Mouse (Mus musculus) c-Kit-positive CD71-positive TER-119-positive erythroid progenitor cells, embryonic 14.5 days (primary cell): ENCODE data around the gene Dpp6.

Experiments
- DNase-seq: peaks from one replicate; pipeline ENCODE4 v3.0.0-alpha.2; 2013; ENCODE audit warnings: low spot score

Dpp6 gene

GRCm38 (mm10) chr5:26816975-26817941, at the start of gene Dpp6:
TSS of gene Dpp6 (plus strand) at chr5:26817203.
- no peak for DNase-seq

DNA sequence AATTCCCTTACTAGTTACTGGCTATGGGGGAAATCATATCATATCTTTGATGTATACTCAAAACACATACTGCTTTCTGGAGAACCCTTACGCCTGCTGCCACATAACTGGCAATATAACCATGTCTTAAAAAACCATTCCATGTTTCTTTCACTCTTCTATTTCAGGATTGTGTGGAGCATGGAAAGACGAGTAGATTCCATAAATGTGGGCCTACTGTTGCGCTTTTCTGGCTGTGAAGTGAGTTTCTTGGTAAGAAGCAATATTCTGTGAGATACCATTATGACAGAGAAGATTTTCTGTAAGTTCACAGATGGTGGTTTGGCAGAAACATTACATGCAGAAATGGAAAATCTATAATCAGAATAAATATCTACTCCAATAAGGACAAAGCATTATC, 33.0 kb upstream of the Dpp6 start:
- no peak for DNase-seq

- DNase-seq, result no peak
Observed at GRCm38 (mm10) chr5:26795524-26795923, 21.5 kb upstream of the Dpp6 start.

- no peak for DNase-seq
Observed at GRCm38 (mm10) chr5:26835972-26836371, 19.0 kb downstream of the Dpp6 start.

DNA sequence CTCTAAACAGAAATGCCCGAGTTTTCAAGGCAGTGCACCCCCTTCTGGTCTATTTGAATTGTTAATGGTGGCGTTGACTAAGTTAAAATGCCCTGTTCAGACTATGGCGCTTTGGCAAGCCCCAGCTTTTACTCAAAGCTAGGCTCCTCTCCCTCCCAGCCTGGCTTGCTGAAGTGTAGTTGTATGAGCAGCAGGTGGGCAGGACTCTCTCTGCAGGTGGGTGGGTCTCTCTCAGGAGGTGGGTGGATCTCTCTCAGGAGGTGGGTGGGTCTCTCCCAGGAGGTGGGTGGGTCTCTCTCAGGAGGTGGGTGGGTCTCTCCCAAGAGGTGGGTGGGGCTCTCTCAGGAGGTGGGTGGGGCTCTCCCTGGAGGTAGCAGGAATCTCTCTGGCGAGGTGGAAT, 24.1 kb downstream of the Dpp6 start:
- no peak for DNase-seq

GRCm38 (mm10) chr5:26854746-26855145, 37.7 kb downstream of the Dpp6 start:
- DNase-seq, result no peak

DNA sequence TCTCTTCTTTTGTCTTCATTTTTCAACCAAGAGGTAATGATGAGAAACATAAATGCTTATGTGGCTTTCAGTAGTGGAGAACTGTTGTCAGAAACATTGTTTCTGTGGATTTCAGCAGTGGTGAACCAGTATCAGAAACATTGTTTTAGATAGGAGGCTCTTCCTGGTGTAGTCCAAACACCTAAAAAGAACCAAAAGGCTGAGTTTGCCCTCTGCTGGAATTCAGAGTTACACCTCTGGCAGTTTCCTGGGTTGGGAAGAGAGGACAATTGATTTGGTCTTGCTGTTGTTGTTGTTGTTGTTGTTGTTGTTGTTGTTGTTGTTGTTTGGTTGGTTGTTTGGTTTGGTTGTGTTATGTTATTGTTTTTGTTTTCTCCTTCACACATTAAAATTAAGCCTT, 58.4 kb downstream of the Dpp6 start:
- DNase-seq, result no peak

GRCm38 (mm10) chr5:26887496-26887895, 70.5 kb downstream of the Dpp6 start:
- DNase-seq, result no peak

- DNase-seq, result no peak
Observed at GRCm38 (mm10) chr5:26888080-26888479, 71.1 kb downstream of the Dpp6 start.

DNA sequence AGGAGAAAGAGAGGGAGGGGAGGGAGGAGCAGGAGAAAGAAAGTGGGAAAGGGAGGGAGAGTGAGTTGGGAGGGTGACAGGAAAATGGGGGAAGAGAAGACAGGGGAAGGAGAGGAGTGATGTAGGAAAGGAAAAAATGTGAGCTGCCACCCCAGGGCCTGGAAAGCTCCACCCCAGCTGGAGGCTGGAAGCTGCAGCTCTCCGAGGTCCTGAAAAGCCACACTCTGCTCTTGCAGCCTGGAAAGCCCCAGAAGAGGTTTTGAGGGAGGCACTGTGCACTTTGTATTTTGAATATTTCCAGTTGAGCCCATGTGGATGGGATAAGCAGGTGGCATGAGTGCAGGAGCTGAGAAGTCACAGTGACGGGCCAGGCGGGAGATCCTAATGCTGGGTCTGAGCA, 77.3 kb downstream of the Dpp6 start:
- no peak for DNase-seq

DNA sequence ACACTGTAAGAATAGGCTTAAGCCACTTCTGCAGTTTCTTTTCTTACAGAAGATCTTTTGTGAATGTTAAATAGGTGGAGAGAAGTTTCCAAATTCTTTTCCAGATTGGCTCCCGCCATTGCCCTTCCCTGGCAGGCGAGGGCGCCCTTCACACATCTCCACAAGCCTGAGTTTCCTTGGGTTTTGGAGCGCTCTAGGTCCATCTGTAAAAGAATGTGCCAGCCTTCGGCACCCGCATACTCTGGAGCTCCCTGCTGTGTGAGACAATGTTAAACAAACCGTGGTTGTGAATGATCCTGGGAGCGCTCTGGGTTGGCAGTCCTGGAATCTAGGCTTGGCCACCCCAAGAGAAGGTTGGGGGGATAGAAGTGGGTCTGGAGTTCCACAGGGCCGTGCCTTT, 86.8 kb downstream of the Dpp6 start:
- no peak for DNase-seq

DNA sequence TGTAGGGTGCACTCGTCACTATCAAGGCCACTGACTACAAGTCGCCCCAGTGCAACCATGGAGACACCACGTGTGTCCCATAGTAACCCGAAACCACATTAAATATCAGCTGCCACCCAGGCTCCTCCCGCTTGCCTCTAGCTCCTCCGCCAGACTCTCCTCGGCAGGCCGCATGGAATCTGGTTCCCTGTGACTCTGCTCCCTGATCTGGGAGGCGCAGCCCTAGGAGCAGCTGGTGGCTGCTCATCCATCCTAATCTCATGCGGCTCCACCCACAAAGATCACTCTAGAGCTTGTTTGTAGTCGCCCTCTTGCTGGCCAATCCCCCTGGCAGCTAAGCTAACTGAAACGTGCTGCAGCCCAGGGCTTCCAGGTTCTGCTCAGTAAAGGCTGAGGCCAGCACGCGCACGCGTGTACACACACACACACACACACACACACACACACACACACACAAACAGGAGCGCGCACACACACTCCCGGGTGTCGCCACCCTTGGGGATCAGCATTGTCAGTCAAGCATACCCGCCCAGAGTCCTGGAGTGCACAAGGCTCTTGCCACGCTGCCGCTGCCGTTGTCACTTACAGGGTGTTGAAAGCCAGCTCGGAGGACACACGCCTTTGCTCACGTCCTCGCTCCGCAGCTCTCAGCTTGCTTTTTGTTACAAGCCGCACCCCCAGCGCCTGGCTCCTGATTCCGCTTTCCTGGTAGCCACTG, 87.5 kb downstream of the Dpp6 start:
- no peak for DNase-seq

DNA sequence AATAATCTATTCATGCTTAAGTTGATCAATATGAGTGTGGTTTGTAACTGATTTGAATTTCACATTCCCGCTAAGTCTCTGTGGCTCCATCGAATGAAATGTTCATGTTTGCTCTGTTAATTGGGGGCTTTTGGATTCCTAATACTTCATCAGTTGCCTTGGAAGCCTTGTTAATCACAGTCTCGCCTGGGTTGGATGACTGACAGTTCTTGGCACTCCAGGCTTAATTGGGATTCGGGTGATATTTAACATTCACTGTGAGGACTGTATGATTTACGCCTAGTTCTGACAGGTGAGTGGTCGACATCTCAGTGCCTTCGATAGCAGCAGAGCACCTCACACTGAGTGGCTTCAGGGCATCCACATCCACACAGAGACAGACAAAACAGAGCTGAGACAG, 90.1 kb downstream of the Dpp6 start:
- no peak for DNase-seq

DNA sequence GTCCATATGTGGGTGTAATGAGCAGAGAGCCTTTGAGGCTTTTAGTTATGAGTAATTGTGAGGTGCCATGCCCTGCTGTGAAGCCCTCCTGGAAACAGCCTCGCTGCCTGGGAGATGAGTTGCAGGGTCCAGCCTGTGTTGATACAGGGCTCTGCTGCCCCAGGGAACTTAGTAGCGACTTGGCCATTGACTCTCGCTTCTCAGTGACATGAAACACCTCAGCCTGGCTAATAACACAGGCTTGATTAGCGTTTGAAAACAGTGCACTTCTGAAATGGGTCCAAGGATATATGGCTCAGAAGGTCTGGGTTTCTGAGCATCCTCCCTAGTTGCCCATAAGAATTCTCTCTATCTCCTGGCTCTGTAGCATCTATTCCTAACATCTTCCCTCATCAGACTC, 91.6 kb downstream of the Dpp6 start:
- no peak for DNase-seq

DNA sequence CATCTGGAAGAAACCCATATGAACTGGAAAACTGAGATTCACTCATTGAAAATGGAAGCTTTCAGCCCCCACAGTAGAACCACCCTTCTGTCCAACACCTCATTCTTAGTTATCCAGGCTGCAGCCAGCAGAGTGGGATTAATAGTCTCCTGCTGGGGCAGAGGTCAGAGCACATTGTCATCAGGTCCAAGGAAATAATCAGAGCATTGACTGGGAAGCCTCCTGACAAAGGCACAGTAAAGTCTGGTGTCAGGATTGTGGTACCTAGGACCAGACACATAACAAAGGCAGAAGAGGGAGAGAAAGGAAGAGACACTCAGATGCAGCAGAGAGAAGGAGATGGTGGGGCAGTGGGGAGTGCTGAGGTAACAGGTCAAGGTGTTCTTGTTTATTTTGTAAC, 93.3 kb downstream of the Dpp6 start:
- DNase-seq, result no peak

- no peak for DNase-seq
Observed at GRCm38 (mm10) chr5:26911965-26912364, 95.0 kb downstream of the Dpp6 start.

GRCm38 (mm10) chr5:26918763-26919162, 101.8 kb downstream of the Dpp6 start:
- DNase-seq, result no peak

DNA sequence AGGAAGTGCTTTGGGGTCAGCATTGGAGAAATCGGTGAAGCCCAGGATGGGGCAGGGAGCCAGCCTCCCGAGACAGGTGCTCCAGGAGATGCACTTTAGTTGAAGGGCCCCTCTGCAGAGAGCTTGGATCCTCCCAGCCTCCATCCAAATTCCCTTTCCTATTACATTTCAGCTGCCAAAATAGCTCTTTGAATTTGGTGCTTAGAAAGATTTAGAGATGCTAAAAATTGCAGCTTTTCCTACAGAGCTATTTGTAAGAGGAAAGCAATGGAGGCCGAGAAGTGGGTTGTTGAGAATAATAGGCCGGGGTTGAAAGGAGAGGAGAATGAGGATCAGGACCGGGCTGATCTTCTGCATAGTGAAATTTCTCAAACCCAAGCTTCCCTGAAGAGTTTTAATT, 107.5 kb downstream of the Dpp6 start:
- no peak for DNase-seq

DNA sequence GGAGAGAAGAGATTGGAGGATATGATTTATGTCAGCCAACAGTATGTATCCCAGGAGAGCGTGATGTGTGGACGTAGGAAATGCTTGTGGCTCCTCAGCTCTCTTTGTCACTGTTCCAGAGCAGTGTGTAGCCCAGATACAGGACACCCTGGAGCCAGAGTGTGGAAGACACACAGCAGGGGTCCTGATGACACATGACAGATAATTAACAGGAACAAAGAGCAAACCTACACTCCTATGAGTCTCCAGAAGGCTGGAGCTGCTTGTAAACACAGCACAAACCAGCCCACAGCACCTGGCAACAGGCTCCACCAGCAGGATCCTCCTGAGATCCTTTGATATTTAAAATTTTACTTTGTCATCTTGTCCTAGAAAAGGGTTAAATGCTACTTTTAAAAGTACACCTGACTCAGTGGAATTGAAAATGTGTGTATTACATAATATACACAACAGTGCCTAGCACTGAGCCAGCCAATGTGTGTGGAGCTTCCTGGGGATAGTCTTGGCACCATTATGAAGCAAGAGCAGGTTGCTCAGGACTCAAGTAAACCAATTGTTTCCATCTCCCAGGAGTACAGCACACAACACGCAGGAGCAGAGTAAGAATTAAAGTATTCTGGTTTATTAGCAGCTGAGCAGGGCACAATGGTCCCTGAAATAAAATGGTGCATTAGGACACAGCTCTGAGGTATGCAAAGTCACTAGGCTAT, 115.6 kb downstream of the Dpp6 start:
- DNase-seq, result no peak

DNA sequence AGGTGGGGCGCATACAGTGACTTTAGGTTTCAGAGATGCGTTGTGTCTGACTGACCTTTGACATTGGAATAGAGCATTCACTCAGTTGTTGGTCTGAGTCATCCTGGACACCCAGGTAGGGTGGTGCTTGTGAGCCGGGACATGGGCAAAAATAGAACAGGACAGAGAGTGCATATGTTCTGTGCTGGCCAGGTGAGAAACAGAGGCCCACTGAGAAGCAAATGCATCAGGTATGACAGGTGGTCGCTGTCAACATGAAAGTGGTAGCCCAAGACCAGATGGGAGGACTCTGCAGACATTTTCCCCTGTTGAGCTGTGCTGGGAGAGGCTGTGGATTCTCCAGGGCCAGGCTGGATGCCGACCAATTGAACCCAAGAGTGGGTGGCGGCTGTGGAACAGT, 117.9 kb downstream of the Dpp6 start:
- DNase-seq, result no peak

GRCm38 (mm10) chr5:26941471-26941870, 124.5 kb downstream of the Dpp6 start:
- no peak for DNase-seq

DNA sequence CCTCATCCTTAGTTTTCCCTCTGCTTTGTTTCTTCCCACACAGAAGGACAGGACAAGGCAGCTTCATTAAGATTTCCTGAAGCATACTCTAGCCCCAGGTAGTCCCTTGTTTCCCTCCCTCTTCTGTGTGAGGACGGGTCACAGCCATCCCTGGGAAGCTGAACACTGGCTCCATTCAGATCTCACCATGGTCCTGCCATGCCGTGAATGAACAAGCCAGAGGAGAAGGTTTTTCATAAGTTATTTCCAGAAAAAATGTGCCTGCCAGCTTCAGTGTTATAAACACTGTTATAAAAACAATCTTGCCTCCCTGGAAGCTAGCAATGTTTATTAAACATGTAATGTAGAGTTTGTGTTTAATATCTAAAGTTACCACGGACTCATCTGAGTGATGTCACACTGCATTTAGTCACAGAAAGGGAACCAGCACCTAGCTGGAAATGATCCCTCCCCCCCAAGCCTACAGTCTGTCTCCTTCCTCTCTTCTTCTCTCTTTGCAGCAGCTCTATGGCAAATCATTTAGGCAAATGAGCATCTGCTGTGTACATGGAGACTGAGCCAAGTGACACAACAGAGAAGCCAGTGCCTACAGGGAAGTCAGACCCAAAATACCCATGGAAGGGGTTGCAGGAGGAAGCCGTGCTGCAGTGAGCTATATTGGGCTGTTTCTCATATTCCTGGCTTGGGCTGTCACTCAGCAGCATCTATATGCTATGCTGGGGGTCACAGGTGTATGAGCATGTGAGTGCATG, 128.3 kb downstream of the Dpp6 start:
- no peak for DNase-seq
